Mouse (Mus musculus): ENCODE results near the gene Cst10. TPM values are rescaled to one million over a fixed set of nuclear protein-coding genes. Genes with fewer than 3 reads are reported as not detected.

Cst10 gene
- polyA plus RNA-seq (2015; fragmentation: Nextera tagmentation; extraction: Ambion mirVana), result not detected in 2 replicates

DNA sequence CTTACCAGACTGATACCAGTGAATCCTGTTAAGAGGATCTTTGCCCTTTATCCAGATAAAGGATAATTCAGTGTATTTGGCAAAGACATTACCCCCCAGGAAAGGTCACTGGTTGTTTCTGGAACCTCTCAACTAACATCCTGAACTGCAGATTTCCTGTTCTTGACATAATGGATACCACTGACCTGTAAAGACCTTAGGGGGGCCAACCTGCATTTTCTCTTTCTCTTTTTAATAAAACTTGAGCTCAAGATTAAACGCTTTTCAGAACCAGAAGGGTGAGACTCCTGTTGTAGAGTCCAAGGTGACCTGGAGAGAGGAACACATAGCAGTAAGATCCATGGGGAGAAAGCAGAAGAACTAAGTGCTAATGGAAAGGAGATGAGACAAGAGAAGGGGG, at the start of gene Cst10:
TSS of gene Cst10 (plus strand) at position 301 of the 400 bp plus-strand sequence.
- no peak within 1 kb of the TSS for H3K9ac ChIP-seq
- ATAC-seq (ENCODE audit: insufficient number of reproducible peaks, low FRiP score, low TSS enrichment, low read depth), result no peak
- H3K9me3 ChIP-seq (replicated peaks), result no peaks in the 10 kb centered on the region
- H3K4me1 ChIP-seq, result no peaks in the 10 kb centered on the region
- 68% methylated on average over 1 of the region's 1 CpGs for WGBS
- H3K27me3 ChIP-seq, result no peaks in the 10 kb centered on the region
- no peak within 1 kb of the TSS for H3K4me2 ChIP-seq (replicated peaks)
- H3K36me3 ChIP-seq, result no peaks in the 10 kb centered on the region
- no peak within 1 kb of the TSS for H3K27ac ChIP-seq (replicated peaks)
- no peak within 1 kb of the TSS for H3K4me3 ChIP-seq (replicated peaks)

DNA sequence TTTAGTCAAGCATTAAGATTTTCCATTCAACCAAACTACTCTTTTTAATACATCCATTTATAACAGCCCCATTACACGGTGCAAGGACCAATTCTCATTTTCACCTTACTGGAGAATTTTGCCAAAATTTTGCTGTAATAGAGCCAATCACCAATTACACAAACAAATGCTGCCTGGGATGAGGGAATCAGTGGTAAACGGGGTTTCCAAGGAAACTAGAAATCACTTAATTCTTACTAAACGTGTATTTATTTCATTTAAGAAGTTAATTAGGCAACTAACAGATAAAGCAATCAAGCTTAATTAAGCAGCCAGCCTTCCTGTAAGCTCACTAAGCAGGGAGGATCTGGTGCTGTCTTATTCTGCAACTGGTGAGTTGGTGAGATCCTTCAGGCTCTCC, 11.9 kb upstream of the Cst10 start:
- no peak for ATAC-seq (ENCODE audit: insufficient number of reproducible peaks, low FRiP score, low TSS enrichment, low read depth)
- no peak overlapping the region for H3K4me2 ChIP-seq (replicated peaks)
- no peaks in the 10 kb centered on the region for H3K27me3 ChIP-seq
- H3K4me3 ChIP-seq (replicated peaks), result no peak overlapping the region
- H3K27ac ChIP-seq (replicated peaks), result no peak overlapping the region
- 51% methylated on average over 3 of the region's 3 CpGs for WGBS
- H3K9ac ChIP-seq, result no peak overlapping the region
- no peaks in the 10 kb centered on the region for H3K9me3 ChIP-seq (replicated peaks)
- no peaks in the 10 kb centered on the region for H3K4me1 ChIP-seq
- H3K36me3 ChIP-seq, result no peaks in the 10 kb centered on the region

DNA sequence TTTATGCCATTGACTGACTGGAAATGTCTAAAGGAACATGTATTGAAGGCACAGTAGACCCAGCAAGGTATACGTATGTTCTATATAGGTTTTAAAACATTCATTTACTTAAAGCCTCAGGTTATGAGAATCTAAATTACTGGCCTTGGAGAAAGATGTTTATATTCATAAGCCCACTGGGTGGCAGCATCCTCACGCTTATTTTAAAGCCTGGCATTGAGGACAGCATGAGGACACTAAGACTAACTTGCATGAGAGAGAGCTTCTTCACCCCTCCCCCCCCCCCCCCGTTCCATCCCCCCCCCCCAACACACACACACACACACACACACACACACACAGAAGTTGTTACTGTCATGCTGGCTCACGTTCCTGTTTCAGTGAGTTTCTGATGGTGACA, 17.7 kb downstream of the Cst10 start:
- Histone ChIP-seq H3K27ac (replicated peaks) (no peak overlapping the region), H3K4me3 (replicated peaks) (no peak overlapping the region), H3K9me3 (replicated peaks) (no peaks in the 10 kb centered on the region), H3K36me3 (no peaks in the 10 kb centered on the region), H3K27me3 (no peaks in the 10 kb centered on the region), H3K9ac (no peak overlapping the region), H3K4me1 (no peaks in the 10 kb centered on the region), H3K4me2 (replicated peaks) (no peak overlapping the region)
- no peak for ATAC-seq (ENCODE audit: insufficient number of reproducible peaks, low FRiP score, low TSS enrichment, low read depth)
- WGBS, result 27% methylated on average over 3 of the region's 4 CpGs

Data from embryonic facial prominence, embryonic 15.5 days (tissue).